Mouse (Mus musculus): ENCODE measurements at regions not wholly inside any gene's neighbourhood (a gene's known extent, or its start where the extent isn't known, plus 50 kb on each side); places are given as distances from the start of the nearest gene placed in this dataset.

GRCm38 (mm10) chr17:80891656-80892055 is 52.8 kb upstream of the Tmem178 start:
- Histone ChIP-seq H3K4me2 (ENCODE audit: low read depth) (no peak overlapping the region), H3K9ac (ENCODE audit: low read length) (no peak overlapping the region), H3K27ac (ENCODE audit: low read depth, low read length) (no peak overlapping the region), H3K36me3 (ENCODE audit: control insufficient read depth, insufficient read depth, low read length) (no peaks in the 10 kb centered on the region), H3K27me3 (ENCODE audit: control insufficient read depth, insufficient read depth, low read length) (no peaks in the 10 kb centered on the region), H3K4me1 (ENCODE audit: control insufficient read depth, insufficient read depth, low read length) (peaks cover 3% of the 10 kb centered on the region; the same call in 1 of the 2 replicates), H3K4me3 (ENCODE audit: low read depth, low read length) (no peak overlapping the region), H3K9me3 (ENCODE audit: control insufficient read depth, low read length) (no peaks in the 10 kb centered on the region)
- ATAC-seq (ENCODE audit: insufficient read depth, low FRiP score, low TSS enrichment) (no peak), DNase-seq (ENCODE audit: low spot score) (no peak)
- 73% methylated on average over 5 of the region's 5 CpGs for WGBS

DNA sequence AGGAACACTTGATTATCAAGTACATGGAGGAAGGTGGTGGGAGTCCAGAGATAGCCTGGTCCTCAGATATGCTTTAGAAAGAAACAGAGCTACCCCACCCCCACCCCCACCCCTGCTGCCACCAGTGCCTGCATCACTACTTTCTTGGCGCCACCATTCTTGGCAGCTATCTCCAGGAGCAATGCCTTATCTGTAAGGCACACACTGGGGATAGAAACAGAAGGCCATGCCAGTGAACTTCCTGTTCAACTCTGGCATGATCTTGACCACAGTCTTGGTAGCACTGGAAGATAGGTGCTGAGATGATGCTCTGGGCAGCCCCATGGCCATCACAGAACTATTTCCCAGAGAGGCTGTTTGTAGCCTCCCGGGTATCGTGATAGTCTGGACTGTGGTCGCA is 55.3 kb upstream of the Tmem178 start:
- H3K9ac ChIP-seq (ENCODE audit: low read length) = no peak overlapping the region
- DNase-seq (ENCODE audit: low spot score) (no peak), ATAC-seq (ENCODE audit: insufficient read depth, low FRiP score, low TSS enrichment) (no peak)
- H3K9me3 ChIP-seq (ENCODE audit: control insufficient read depth, low read length) = no peaks in the 10 kb centered on the region
- H3K4me2 ChIP-seq (ENCODE audit: low read depth) = no peak overlapping the region
- H3K36me3 ChIP-seq (ENCODE audit: control insufficient read depth, insufficient read depth, low read length) = no peaks in the 10 kb centered on the region
- no peak overlapping the region for H3K4me3 ChIP-seq (ENCODE audit: low read depth, low read length)
- 97% methylated on average over 4 of the region's 4 CpGs for WGBS
- H3K4me1 ChIP-seq (ENCODE audit: control insufficient read depth, insufficient read depth, low read length) = peaks cover 6% of the 10 kb centered on the region; the same call in 1 of the 2 replicates
- no peak overlapping the region for H3K27ac ChIP-seq (ENCODE audit: low read depth, low read length)
- H3K27me3 ChIP-seq (ENCODE audit: control insufficient read depth, insufficient read depth, low read length) = no peaks in the 10 kb centered on the region

DNA sequence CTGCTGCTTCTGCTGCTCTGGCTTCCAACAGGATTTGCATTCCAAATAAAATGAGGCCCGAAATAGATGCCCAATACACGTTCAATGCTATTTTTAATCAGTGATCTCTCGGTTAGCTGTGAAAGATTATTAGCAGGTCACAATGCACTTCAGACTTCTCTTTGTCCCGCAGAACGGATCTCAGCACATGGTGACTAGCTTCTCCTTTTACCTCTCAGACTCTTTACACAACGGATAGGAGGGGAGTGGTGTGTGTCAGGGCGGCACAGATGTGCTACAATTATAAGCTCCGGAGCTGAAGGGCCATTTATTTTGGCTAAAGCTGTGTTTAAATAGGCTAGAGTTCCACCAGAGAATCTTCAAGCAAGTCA is 56.7 kb upstream of the Tmem178 start:
- H3K4me2 ChIP-seq (ENCODE audit: low read depth) = peak overlapping the region; percentile 12; the same call in 1 of the 2 replicates
- ATAC-seq (ENCODE audit: insufficient read depth, low FRiP score, low TSS enrichment) = 0 out of 2 replicates have a peak, but pooled peaks have one; percentile 13

GRCm38 (mm10) chr17:80887021-80887748 is 57.2 kb upstream of the Tmem178 start:
- H3K27me3 ChIP-seq (ENCODE audit: control insufficient read depth, insufficient read depth, low read length) = no peaks in the 10 kb centered on the region
- peaks cover 6% of the 10 kb centered on the region; the same call in 1 of the 2 replicates for H3K4me1 ChIP-seq (ENCODE audit: control insufficient read depth, insufficient read depth, low read length)
- H3K9ac ChIP-seq (ENCODE audit: low read length) = no peak overlapping the region
- H3K9me3 ChIP-seq (ENCODE audit: control insufficient read depth, low read length) = no peaks in the 10 kb centered on the region
- peak overlapping the region; percentile 12; the same call in 1 of the 2 replicates for H3K4me2 ChIP-seq (ENCODE audit: low read depth)
- DNase-seq (ENCODE audit: low spot score) (peak; percentile 58), ATAC-seq (ENCODE audit: insufficient read depth, low FRiP score, low TSS enrichment) (peak; percentile 56; the same call in 1 of the 2 replicates)
- no peaks in the 10 kb centered on the region for H3K36me3 ChIP-seq (ENCODE audit: control insufficient read depth, insufficient read depth, low read length)
- peak overlapping the region; percentile 61 for H3K27ac ChIP-seq (ENCODE audit: low read depth, low read length)
- H3K4me3 ChIP-seq (ENCODE audit: low read depth, low read length) = no peak overlapping the region
- 10% methylated on average over 18 of the region's 18 CpGs for WGBS

More for the DNA sequence above, 56.7 kb upstream of the Tmem178 start:
- no peak for DNase-seq (ENCODE audit: low spot score)
- Histone ChIP-seq H3K9ac (ENCODE audit: low read length) (no peak overlapping the region), H3K36me3 (ENCODE audit: control insufficient read depth, insufficient read depth, low read length) (no peaks in the 10 kb centered on the region), H3K4me3 (ENCODE audit: low read depth, low read length) (no peak overlapping the region), H3K27me3 (ENCODE audit: control insufficient read depth, insufficient read depth, low read length) (no peaks in the 10 kb centered on the region), H3K4me1 (ENCODE audit: control insufficient read depth, insufficient read depth, low read length) (peaks cover 6% of the 10 kb centered on the region; the same call in 1 of the 2 replicates), H3K9me3 (ENCODE audit: control insufficient read depth, low read length) (no peaks in the 10 kb centered on the region), H3K27ac (ENCODE audit: low read depth, low read length) (peak overlapping the region; percentile 61; the same call in 1 of the 2 replicates)
- 23% methylated on average over 8 of the region's 8 CpGs for WGBS

- H3K27ac ChIP-seq (ENCODE audit: low read depth, low read length) = 0 out of 2 replicates have a peak overlapping the region, but pooled peaks have one; percentile 29
- no peak overlapping the region for H3K9ac ChIP-seq (ENCODE audit: low read length)
- WGBS = 68% methylated on average over 3 of the region's 3 CpGs
Measured at GRCm38 (mm10) chr17:80886211-80886701, 58.2 kb upstream of the Tmem178 start.

GRCm38 (mm10) chr17:80885706-80886105 is 58.7 kb upstream of the Tmem178 start:
- Histone ChIP-seq H3K36me3 (ENCODE audit: control insufficient read depth, insufficient read depth, low read length) (no peaks in the 10 kb centered on the region), H3K4me3 (ENCODE audit: low read depth, low read length) (no peak overlapping the region), H3K9me3 (ENCODE audit: control insufficient read depth, low read length) (no peaks in the 10 kb centered on the region), H3K27ac (ENCODE audit: low read depth, low read length) (no peak overlapping the region), H3K9ac (ENCODE audit: low read length) (no peak overlapping the region), H3K27me3 (ENCODE audit: control insufficient read depth, insufficient read depth, low read length) (no peaks in the 10 kb centered on the region), H3K4me1 (ENCODE audit: control insufficient read depth, insufficient read depth, low read length) (peaks cover 6% of the 10 kb centered on the region; the same call in 1 of the 2 replicates), H3K4me2 (ENCODE audit: low read depth) (no peak overlapping the region)
- DNase-seq (ENCODE audit: low spot score) = no peak
- no peak for ATAC-seq (ENCODE audit: insufficient read depth, low FRiP score, low TSS enrichment)
- WGBS = 88% methylated on average over 9 of the region's 9 CpGs

More at GRCm38 (mm10) chr17:80886211-80886701, 58.2 kb upstream of the Tmem178 start:
- Histone ChIP-seq H3K4me3 (ENCODE audit: low read depth, low read length) (no peak overlapping the region), H3K36me3 (ENCODE audit: control insufficient read depth, insufficient read depth, low read length) (no peaks in the 10 kb centered on the region), H3K4me1 (ENCODE audit: control insufficient read depth, insufficient read depth, low read length) (peaks cover 6% of the 10 kb centered on the region; the same call in 1 of the 2 replicates), H3K4me2 (ENCODE audit: low read depth) (no peak overlapping the region), H3K27me3 (ENCODE audit: control insufficient read depth, insufficient read depth, low read length) (no peaks in the 10 kb centered on the region), H3K9me3 (ENCODE audit: control insufficient read depth, low read length) (no peaks in the 10 kb centered on the region)
- DNase-seq (ENCODE audit: low spot score) (no peak), ATAC-seq (ENCODE audit: insufficient read depth, low FRiP score, low TSS enrichment) (no peak)

DNA sequence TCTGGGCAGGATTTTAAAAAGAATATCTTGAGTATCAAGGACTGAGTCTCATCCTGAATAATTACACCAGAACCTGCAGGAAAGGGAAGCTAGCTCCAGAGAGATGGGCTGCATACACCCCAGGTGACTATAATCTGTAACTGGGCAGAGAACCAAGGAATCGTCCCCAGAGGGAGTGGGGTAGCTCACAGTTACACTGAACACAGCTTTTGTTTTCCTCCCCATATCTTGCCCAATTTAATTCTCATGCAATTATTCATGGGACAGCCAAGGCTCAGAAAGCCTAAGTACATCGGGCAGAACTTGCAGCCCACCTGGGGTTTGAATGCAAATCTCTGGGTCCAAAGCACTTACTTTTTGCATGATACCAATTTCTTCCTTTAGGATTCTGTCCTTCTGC is 59.5 kb upstream of the Tmem178 start:
- WGBS = 64% methylated on average over 2 of the region's 2 CpGs
- Histone ChIP-seq H3K4me1 (ENCODE audit: control insufficient read depth, insufficient read depth, low read length) (peaks cover 6% of the 10 kb centered on the region; the same call in 1 of the 2 replicates), H3K9ac (ENCODE audit: low read length) (no peak overlapping the region), H3K9me3 (ENCODE audit: control insufficient read depth, low read length) (no peaks in the 10 kb centered on the region), H3K36me3 (ENCODE audit: control insufficient read depth, insufficient read depth, low read length) (no peaks in the 10 kb centered on the region), H3K4me2 (ENCODE audit: low read depth) (no peak overlapping the region), H3K27ac (ENCODE audit: low read depth, low read length) (no peak overlapping the region), H3K27me3 (ENCODE audit: control insufficient read depth, insufficient read depth, low read length) (no peaks in the 10 kb centered on the region), H3K4me3 (ENCODE audit: low read depth, low read length) (no peak overlapping the region)
- ATAC-seq (ENCODE audit: insufficient read depth, low FRiP score, low TSS enrichment) (no peak), DNase-seq (ENCODE audit: low spot score) (no peak)

GRCm38 (mm10) chr17:80882476-80882875 is 62.0 kb upstream of the Tmem178 start:
- no peaks in the 10 kb centered on the region for H3K27me3 ChIP-seq (ENCODE audit: control insufficient read depth, insufficient read depth, low read length)
- H3K9me3 ChIP-seq (ENCODE audit: control insufficient read depth, low read length) = no peaks in the 10 kb centered on the region
- 95% methylated on average over 3 of the region's 3 CpGs for WGBS
- H3K4me3 ChIP-seq (ENCODE audit: low read depth, low read length) = no peak overlapping the region
- H3K4me1 ChIP-seq (ENCODE audit: control insufficient read depth, insufficient read depth, low read length) = peaks cover 6% of the 10 kb centered on the region; the same call in 1 of the 2 replicates
- ATAC-seq (ENCODE audit: insufficient read depth, low FRiP score, low TSS enrichment) (no peak), DNase-seq (ENCODE audit: low spot score) (no peak)
- H3K4me2 ChIP-seq (ENCODE audit: low read depth) = no peak overlapping the region
- no peaks in the 10 kb centered on the region for H3K36me3 ChIP-seq (ENCODE audit: control insufficient read depth, insufficient read depth, low read length)
- H3K27ac ChIP-seq (ENCODE audit: low read depth, low read length) = no peak overlapping the region
- H3K9ac ChIP-seq (ENCODE audit: low read length) = no peak overlapping the region

GRCm38 (mm10) chr17:80880325-80880724 is 64.1 kb upstream of the Tmem178 start:
- ATAC-seq (ENCODE audit: insufficient read depth, low FRiP score, low TSS enrichment) (no peak), DNase-seq (ENCODE audit: low spot score) (no peak)
- Histone ChIP-seq H3K4me3 (ENCODE audit: low read depth, low read length) (no peak overlapping the region), H3K4me2 (ENCODE audit: low read depth) (no peak overlapping the region), H3K27ac (ENCODE audit: low read depth, low read length) (no peak overlapping the region), H3K9me3 (ENCODE audit: control insufficient read depth, low read length) (no peaks in the 10 kb centered on the region), H3K9ac (ENCODE audit: low read length) (no peak overlapping the region), H3K27me3 (ENCODE audit: control insufficient read depth, insufficient read depth, low read length) (no peaks in the 10 kb centered on the region), H3K4me1 (ENCODE audit: control insufficient read depth, insufficient read depth, low read length) (no peaks in the 10 kb centered on the region), H3K36me3 (ENCODE audit: control insufficient read depth, insufficient read depth, low read length) (no peaks in the 10 kb centered on the region)
- 83% methylated on average over 4 of the region's 4 CpGs for WGBS
